Mouse (Mus musculus): ENCODE data around the gene Ephb2. TPM values are rescaled to one million over a fixed set of nuclear protein-coding genes. Genes with fewer than 3 reads are reported as not detected.

Ephb2 gene
- total and polyA plus RNA-seq, 3 experiments = 0.08 TPM; not detected in 2

DNA sequence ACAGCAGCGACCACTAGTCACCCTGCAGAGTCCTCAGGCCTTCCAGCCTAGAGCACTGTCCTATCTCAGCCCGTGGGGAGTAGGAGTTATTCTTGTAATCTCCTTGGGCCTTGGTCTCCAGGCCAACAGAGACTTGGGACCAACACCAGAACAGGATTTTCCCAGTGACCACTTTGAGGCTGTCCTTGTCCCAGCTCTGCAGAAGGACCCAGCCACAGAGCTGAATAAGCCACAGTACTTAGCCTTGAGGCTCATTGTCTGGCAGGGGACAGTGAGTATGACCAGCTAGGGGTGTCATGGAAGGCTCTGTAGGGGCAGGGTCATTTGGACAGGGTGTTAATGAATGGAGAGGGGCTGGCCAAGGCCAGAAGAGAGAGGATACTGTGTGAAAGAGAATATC is 126.8 kb downstream of the Ephb2 start:
- dilution Hi-C loops (cut with MboI; ENCODE audit: extremely low pct_ligation_motif_present, extremely low pct_unique_long_range_greater_than_20kb, low sequenced_read_pairs) (no loop called here), in situ Hi-C loops (cut with MboI; ENCODE audit: low pct_ligation_motif_present, low pct_unique_long_range_greater_than_20kb, low sequenced_read_pairs) (no loop called here)
- Histone ChIP-seq H3K27me3 (replicated peaks) (peaks cover 2% of the 10 kb centered on the region), H3K9me3 (replicated peaks; ENCODE audit: low read length) (no peaks in the 10 kb centered on the region), H3K4me2 (ENCODE audit: insufficient read depth, low read depth, poor library complexity, severe bottlenecking) (no peak overlapping the region), H3K79me2 (replicated peaks; ENCODE audit: control insufficient read depth, extremely low read depth, insufficient read depth, poor library complexity, severe bottlenecking) (no peaks in the 10 kb centered on the region), H3K4me1 (ENCODE audit: control insufficient read depth in 1 of 2, insufficient read depth in 2 of 2) (peaks cover 10 to 50% of the 10 kb centered on the region in 2 experiments), H3K36me3 (replicated peaks in 1 of 2; ENCODE audit: control insufficient read depth in 1 of 2, insufficient read depth in 1 of 2, low read length in 1 of 2) (no peaks in the 10 kb centered on the region), H3K27ac (ENCODE audit: insufficient read depth, low read depth) (no peak overlapping the region), H3K4me3 (replicated peaks in 1 of 3; ENCODE audit: low read depth in 2 of 3, low read length in 2 of 3, poor library complexity in 1 of 3) (no peak overlapping the region), H3K9ac (ENCODE audit: insufficient read depth, low read depth) (no peak overlapping the region)
- no peak for DNase-seq (ENCODE audit: extremely low read depth)
- TF ChIP-seq RAD21 (IDR thresholded peaks at IDR 0.05; ENCODE audit: low read depth, low read length) (no peak), MAX (IDR thresholded peaks at IDR 0.05; ENCODE audit: low read length) (no peak), RCOR1 (conservative IDR thresholded peaks at IDR 0.05; ENCODE audit: low read depth, low read length) (no peak), CHD1 (IDR thresholded peaks at IDR 0.05; ENCODE audit: low read depth, low read length) (no peak), MXI1 (IDR thresholded peaks at IDR 0.05; ENCODE audit: low read depth, low read length) (no peak), BHLHE40 (IDR thresholded peaks at IDR 0.05; ENCODE audit: low read depth, low read length) (no peak), CTCF (conservative IDR thresholded peaks at IDR 0.05 in 1 of 2, IDR thresholded peaks at IDR 0.05 in 1 of 2; ENCODE audit: low read depth in 2 of 2, low read length in 2 of 2) (no peak), TCF12 (IDR thresholded peaks at IDR 0.05; ENCODE audit: low read depth, low read length) (no peak), ZMIZ1 (IDR thresholded peaks at IDR 0.05; ENCODE audit: low read depth, low read length) (no peak), NELFE (IDR thresholded peaks at IDR 0.05; ENCODE audit: low read depth, low read length) (no peak)

- Histone ChIP-seq H3K27ac (ENCODE audit: insufficient read depth, low read depth) (no peak overlapping the region), H3K9ac (ENCODE audit: insufficient read depth, low read depth) (no peak overlapping the region), H3K4me2 (ENCODE audit: insufficient read depth, low read depth, poor library complexity, severe bottlenecking) (no peak overlapping the region), H3K79me2 (replicated peaks; ENCODE audit: control insufficient read depth, extremely low read depth, insufficient read depth, poor library complexity, severe bottlenecking) (no peaks in the 10 kb centered on the region), H3K9me3 (replicated peaks; ENCODE audit: low read length) (no peaks in the 10 kb centered on the region), H3K27me3 (replicated peaks) (peaks cover 2% of the 10 kb centered on the region), H3K4me3 (replicated peaks in 1 of 3; ENCODE audit: low read depth in 2 of 3, low read length in 2 of 3, poor library complexity in 1 of 3) (no peak overlapping the region), H3K4me1 (ENCODE audit: control insufficient read depth in 1 of 2, insufficient read depth in 2 of 2) (peaks cover 13 to 45% of the 10 kb centered on the region in 2 experiments), H3K36me3 (replicated peaks in 1 of 2; ENCODE audit: control insufficient read depth in 1 of 2, insufficient read depth in 1 of 2, low read length in 1 of 2) (no peaks in the 10 kb centered on the region)
- dilution Hi-C loops (cut with MboI; ENCODE audit: extremely low pct_ligation_motif_present, extremely low pct_unique_long_range_greater_than_20kb, low sequenced_read_pairs) (no loop called here), in situ Hi-C loops (cut with MboI; ENCODE audit: low pct_ligation_motif_present, low pct_unique_long_range_greater_than_20kb, low sequenced_read_pairs) (no loop called here)
- TF ChIP-seq NELFE (IDR thresholded peaks at IDR 0.05; ENCODE audit: low read depth, low read length) = no peak
- TF ChIP-seq ETS1 (conservative IDR thresholded peaks at IDR 0.05; ENCODE audit: low read depth, low read length) = no peak
- no peak for TF ChIP-seq BHLHE40 (IDR thresholded peaks at IDR 0.05; ENCODE audit: low read depth, low read length)
- no peak for TF ChIP-seq JUN (IDR thresholded peaks at IDR 0.05; ENCODE audit: insufficient read depth, low read depth, low read length)
- TF ChIP-seq MXI1 (IDR thresholded peaks at IDR 0.05; ENCODE audit: low read depth, low read length) = no peak
- no peak for TF ChIP-seq CHD1 (IDR thresholded peaks at IDR 0.05; ENCODE audit: low read depth, low read length)
- no peak for TF ChIP-seq ZMIZ1 (IDR thresholded peaks at IDR 0.05; ENCODE audit: low read depth, low read length)
- no peak for TF ChIP-seq RCOR1 (conservative IDR thresholded peaks at IDR 0.05; ENCODE audit: low read depth, low read length)
- TF ChIP-seq CHD2 (IDR thresholded peaks at IDR 0.05; ENCODE audit: low read length) = no peak
- TF ChIP-seq ZKSCAN1 (IDR thresholded peaks at IDR 0.05; ENCODE audit: borderline replicate concordance, low read depth, low read length) = no peak
- no peak for TF ChIP-seq USF1 (IDR thresholded peaks at IDR 0.05; ENCODE audit: low read depth, low read length)
- no peak for DNase-seq (ENCODE audit: extremely low read depth)
Observed at GRCm38 (mm10) chr4:136706696-136707095, 129.1 kb downstream of the Ephb2 start.
